Mouse (Mus musculus) forebrain, embryonic 10.5 days (tissue): ENCODE data around the gene Olfr796. TPM values are rescaled to one million over a fixed set of nuclear protein-coding genes. Genes with fewer than 3 reads are reported as not detected.

ENCODE experiments used
- DNase-seq: peaks from one replicate; pipeline ENCODE4 v3.0.0-alpha.2; 2017; ENCODE audit warnings: low spot score; ENCODE audit errors: extremely low spot score
- H3K27ac ChIP-seq: fragments of 300-500 bp; sonication (generic); 2 replicates; pipeline ENCODE4 v1.5.1; 2016; ENCODE audit warnings: mild to moderate bottlenecking
- H3K27me3 ChIP-seq: fragments of 300-500 bp; sonication (generic); 2 replicates; pipeline ENCODE4 v1.6.1; 2016; ENCODE audit warnings: mild to moderate bottlenecking; ENCODE audit not compliant: poor library complexity, severe bottlenecking
- H3K36me3 ChIP-seq: fragments of 300-500 bp; sonication (generic); replicated peaks from 2 replicates; pipeline ENCODE4 v1.6.1; 2016; ENCODE audit warnings: mild to moderate bottlenecking, moderate library complexity
- H3K4me1 ChIP-seq: fragments of 300-500 bp; sonication (generic); 2 replicates; pipeline ENCODE4 v1.6.1; 2016
- H3K4me3 ChIP-seq: fragments of 300-500 bp; sonication (generic); 2 replicates; pipeline ENCODE4 v1.5.1; 2016; ENCODE audit warnings: mild to moderate bottlenecking, moderate library complexity
- H3K9me3 ChIP-seq: fragments of 300-500 bp; sonication (generic); 2 replicates; pipeline ENCODE4 v1.6.1; 2016; ENCODE audit warnings: mild to moderate bottlenecking, moderate library complexity
- WGBS: fragments of 180-500 bp; shearing (Covaris S2); methylation state at CpG from one replicate; pipeline ENCODE4 v1.1.7; 2016; 5-methylcytosine and 5-hydroxymethylcytosine counted together
- microRNA-seq: library from miRNA; unstranded; fragments of <30 nt; microRNA quantifications from one replicate; pipeline ENCODE4, GENCODE M21; 2017
- polyA plus RNA-seq: library from polyadenylated mRNA; unstranded; fragments of >200 nt; fragmentation: Nextera tagmentation; extraction: Ambion mirVana; gene quantifications from 2 replicates; pipeline ENCODE4 v1.2.1, GENCODE M21; 2016

The Olfr796 gene
- not detected in 2 replicates for polyA plus RNA-seq

- no peaks in the 10 kb centered on the region for H3K4me1 ChIP-seq
- H3K9me3 ChIP-seq, result no peaks in the 10 kb centered on the region
- no peak within 1 kb of the TSS for H3K27ac ChIP-seq
- 96% methylated on average over 1 of the region's 1 CpGs for WGBS
- no peak within 1 kb of the TSS for H3K4me3 ChIP-seq
- DNase-seq, result no peak
- H3K27me3 ChIP-seq, result no peaks in the 10 kb centered on the region
- H3K36me3 ChIP-seq, result no peaks in the 10 kb centered on the region
These were observed at the start of gene Olfr796 for GRCm38 (mm10) chr10:129612470-129612869. Gene Olfr796 (minus strand): TSS chr10:129612570.

- Histone ChIP-seq H3K27me3 (no peaks in the 10 kb centered on the region), H3K4me3 (no peak within 1 kb of the TSS), H3K9me3 (no peaks in the 10 kb centered on the region), H3K36me3 (no peaks in the 10 kb centered on the region), H3K27ac (no peak within 1 kb of the TSS), H3K4me1 (no peaks in the 10 kb centered on the region)
- no peak for DNase-seq
These were observed 45.0 kb upstream of the Olfr796 start, which contains the start of gene Olfr800 for GRCm38 (mm10) chr10:129657394-129657793. Gene Olfr800 (plus strand): TSS chr10:129657694.

- no peak overlapping the region for H3K4me3 ChIP-seq
- WGBS, result 83% methylated on average over 1 of the region's 1 CpGs
- H3K9me3 ChIP-seq, result no peaks in the 10 kb centered on the region
These were observed 39.4 kb upstream of the Olfr796 start for GRCm38 (mm10) chr10:129651763-129652162.

GRCm38 (mm10) chr10:129637184-129637583 is 24.8 kb upstream of the Olfr796 start, which contains the start of gene Olfr799:
Gene Olfr799 (plus strand): TSS chr10:129637484.
- H3K27ac ChIP-seq, result no peak within 1 kb of the TSS
- whole genome bisulfite sequencing, result 49% methylated on average over 1 of the region's 1 CpGs
- no peaks in the 10 kb centered on the region for H3K9me3 ChIP-seq
- H3K4me1 ChIP-seq, result no peaks in the 10 kb centered on the region
- no peak for DNase-seq
- H3K4me3 ChIP-seq, result no peak within 1 kb of the TSS
- H3K36me3 ChIP-seq, result no peaks in the 10 kb centered on the region
- H3K27me3 ChIP-seq, result no peaks in the 10 kb centered on the region

More at GRCm38 (mm10) chr10:129651763-129652162, 39.4 kb upstream of the Olfr796 start:
- no peaks in the 10 kb centered on the region for H3K36me3 ChIP-seq
- no peaks in the 10 kb centered on the region for H3K4me1 ChIP-seq
- no peak overlapping the region for H3K27ac ChIP-seq
- no peaks in the 10 kb centered on the region for H3K27me3 ChIP-seq
- no peak for DNase-seq

GRCm38 (mm10) chr10:129627834-129628233 is 15.5 kb upstream of the Olfr796 start, which contains the start of gene Olfr798:
Gene Olfr798 (minus strand): TSS chr10:129627934.
- H3K4me3 ChIP-seq, result no peak within 1 kb of the TSS
- no peaks in the 10 kb centered on the region for H3K4me1 ChIP-seq
- no peak within 1 kb of the TSS for H3K27ac ChIP-seq
- no peak for DNase-seq
- no peaks in the 10 kb centered on the region for H3K27me3 ChIP-seq
- H3K9me3 ChIP-seq, result no peaks in the 10 kb centered on the region
- no peaks in the 10 kb centered on the region for H3K36me3 ChIP-seq
- 94% methylated on average over 1 of the region's 1 CpGs for WGBS

GRCm38 (mm10) chr10:129623251-129623650 is 10.9 kb upstream of the Olfr796 start:
- Histone ChIP-seq H3K27ac (no peak overlapping the region), H3K27me3 (no peaks in the 10 kb centered on the region)

GRCm38 (mm10) chr10:129621724-129622123 is 9.4 kb upstream of the Olfr796 start:
- Histone ChIP-seq H3K27me3 (no peaks in the 10 kb centered on the region), H3K4me1 (no peaks in the 10 kb centered on the region), H3K9me3 (no peaks in the 10 kb centered on the region), H3K4me3 (no peak overlapping the region), H3K36me3 (no peaks in the 10 kb centered on the region), H3K27ac (no peak overlapping the region)
- WGBS, result 17% methylated on average over 1 of the region's 1 CpGs
- no peak for DNase-seq

More at GRCm38 (mm10) chr10:129623251-129623650, 10.9 kb upstream of the Olfr796 start:
- Histone ChIP-seq H3K4me1 (no peaks in the 10 kb centered on the region), H3K9me3 (no peaks in the 10 kb centered on the region), H3K4me3 (no peak overlapping the region), H3K36me3 (no peaks in the 10 kb centered on the region)
- no peak for DNase-seq

- H3K27ac ChIP-seq, result no peak overlapping the region
- H3K4me3 ChIP-seq, result no peak overlapping the region
- no peaks in the 10 kb centered on the region for H3K9me3 ChIP-seq
- no peaks in the 10 kb centered on the region for H3K27me3 ChIP-seq
- H3K4me1 ChIP-seq, result no peaks in the 10 kb centered on the region
- no peaks in the 10 kb centered on the region for H3K36me3 ChIP-seq
- no peak for DNase-seq
- WGBS, result 83% methylated on average over 1 of the region's 1 CpGs
These were observed 35.3 kb downstream of the Olfr796 start for GRCm38 (mm10) chr10:129577066-129577465.

GRCm38 (mm10) chr10:129567355-129567754 is 45.0 kb downstream of the Olfr796 start, which contains the start of gene Olfr794:
Gene Olfr794 (plus strand): TSS chr10:129567655.
- H3K4me3 ChIP-seq, result no peak within 1 kb of the TSS
- DNase-seq, result no peak
- H3K4me1 ChIP-seq, result no peaks in the 10 kb centered on the region
- WGBS, result 85% methylated on average over 2 of the region's 2 CpGs
- no peak within 1 kb of the TSS for H3K27ac ChIP-seq
- no peaks in the 10 kb centered on the region for H3K36me3 ChIP-seq
- no peaks in the 10 kb centered on the region for H3K9me3 ChIP-seq
- H3K27me3 ChIP-seq, result no peaks in the 10 kb centered on the region

Small RNA genes lying within 50 kb of the gene (microRNA-seq; reads per million reads assigned to microRNA genes)
- not detected for gene Gm23252

Other genes starting within 250 kb of the Olfr796 start
- 0.06 TPM in 1 of 2 replicates, not detected in the other for gene Olfr784, start 228.5 kb downstream of the Olfr796 start, polyA plus RNA-seq
- gene Olfr785, start 207.1 kb downstream of the Olfr796 start, polyA plus RNA-seq, result not detected in 2 replicates
- not detected in 2 replicates for gene Olfr786, start 185.3 kb downstream of the Olfr796 start, polyA plus RNA-seq
- gene Olfr787, start 150.7 kb downstream of the Olfr796 start, polyA plus RNA-seq, result not detected in 2 replicates
- not detected in 2 replicates for gene Olfr788, start 141.6 kb downstream of the Olfr796 start, polyA plus RNA-seq
- not detected in 2 replicates for gene Olfr789, start 127.8 kb downstream of the Olfr796 start, polyA plus RNA-seq
- not detected in 2 replicates for gene Olfr790, start 114.1 kb downstream of the Olfr796 start, polyA plus RNA-seq
- gene Olfr791, start 90.8 kb downstream of the Olfr796 start, polyA plus RNA-seq, result not detected in 2 replicates
- gene Olfr792, start 73.4 kb downstream of the Olfr796 start, polyA plus RNA-seq, result not detected in 2 replicates
- not detected in 2 replicates for gene Olfr794, start 44.9 kb downstream of the Olfr796 start, polyA plus RNA-seq
- not detected in 2 replicates for gene Olfr798, start 15.4 kb upstream of the Olfr796 start, polyA plus RNA-seq
- not detected in 2 replicates for gene Olfr799, start 24.9 kb upstream of the Olfr796 start, polyA plus RNA-seq
- gene Olfr800, start 45.1 kb upstream of the Olfr796 start, polyA plus RNA-seq, result not detected in 2 replicates
- gene Olfr801, start 61.3 kb upstream of the Olfr796 start, polyA plus RNA-seq, result not detected in 2 replicates
- gene Olfr802, start 75.6 kb upstream of the Olfr796 start, polyA plus RNA-seq, result not detected in 2 replicates
- gene Olfr803, start 81.7 kb upstream of the Olfr796 start, polyA plus RNA-seq, result not detected in 2 replicates
- not detected in 2 replicates for gene Olfr804, start 90.6 kb upstream of the Olfr796 start, polyA plus RNA-seq
- gene Olfr805, start 116.8 kb upstream of the Olfr796 start, polyA plus RNA-seq, result not detected in 2 replicates
- not detected in 2 replicates for gene Olfr806, start 129.4 kb upstream of the Olfr796 start, polyA plus RNA-seq
- gene Olfr807, start 145.2 kb upstream of the Olfr796 start, polyA plus RNA-seq, result not detected in 2 replicates
- gene Olfr808, start 152.9 kb upstream of the Olfr796 start, polyA plus RNA-seq, result not detected in 2 replicates
- not detected in 2 replicates for gene Olfr809, start 162.1 kb upstream of the Olfr796 start, polyA plus RNA-seq
- gene Olfr810, start 182.3 kb upstream of the Olfr796 start, polyA plus RNA-seq, result not detected in 2 replicates
- not detected in 2 replicates for gene Olfr811, start 191.8 kb upstream of the Olfr796 start, polyA plus RNA-seq
- gene Olfr812, start 233.5 kb upstream of the Olfr796 start, polyA plus RNA-seq, result not detected in 2 replicates
- gene Olfr813, start 242.8 kb upstream of the Olfr796 start, polyA plus RNA-seq, result not detected in 2 replicates